Mouse (Mus musculus): ENCODE measurements around the gene Ptpn5.

- TF ChIP-seq CTCF (IDR thresholded peaks at IDR 0.05; ENCODE audit: low read depth, low read length) (no peak), POLR2AphosphoS5 (IDR thresholded peaks at IDR 0.05; ENCODE audit: insufficient replicate concordance, low read depth, low read length) (no peak), TAL1 (conservative IDR thresholded peaks at IDR 0.05; ENCODE audit: low read depth, low read length) (no peak), GATA1 (IDR thresholded peaks at IDR 0.05; ENCODE audit: borderline replicate concordance, low read length) (no peak), GATA2 (IDR thresholded peaks at IDR 0.05; ENCODE audit: borderline replicate concordance, low read depth, low read length) (no peak)
Observed at GRCm38 (mm10) chr7:47030517-47031193, 102.8 kb downstream of the Ptpn5 start.
